Mouse (Mus musculus) embryo, embryonic 9.5 days (tissue): ENCODE results near the gene Gata1.
"Not testable (repeated sequence)": the region's sequence is repeated elsewhere in the genome, so short reads cannot be mapped to it uniquely, and the experiment has no call there.

Source experiments
- DNase-seq: peaks from one replicate; pipeline ENCODE4 v3.0.0-alpha.2; 2017; ENCODE audit errors: extremely low spot score

The Gata1 gene

DNA sequence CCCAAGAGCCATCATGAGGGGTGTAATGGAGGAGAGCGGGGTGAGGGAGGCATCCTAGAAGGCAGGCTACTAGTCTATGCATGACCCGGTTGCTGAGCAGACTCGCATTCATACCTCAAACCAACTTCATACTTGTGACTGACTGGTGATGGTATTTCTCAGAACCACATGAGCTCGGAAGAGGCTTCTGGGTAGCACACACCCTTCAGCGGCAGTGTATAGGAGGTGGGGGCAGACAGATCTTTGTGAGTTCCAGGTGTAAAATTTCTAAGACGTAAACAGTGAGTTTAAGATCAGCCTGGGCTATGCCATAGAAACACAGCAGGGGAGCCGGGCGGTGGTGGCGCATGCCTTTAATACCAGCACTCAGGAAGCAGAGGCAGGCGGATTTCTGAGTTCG, at the start of gene Gata1:
Gene Gata1 (minus strand): TSS at position 180 of the 400 bp plus-strand sequence.
- DNase-seq = no peak

DNA sequence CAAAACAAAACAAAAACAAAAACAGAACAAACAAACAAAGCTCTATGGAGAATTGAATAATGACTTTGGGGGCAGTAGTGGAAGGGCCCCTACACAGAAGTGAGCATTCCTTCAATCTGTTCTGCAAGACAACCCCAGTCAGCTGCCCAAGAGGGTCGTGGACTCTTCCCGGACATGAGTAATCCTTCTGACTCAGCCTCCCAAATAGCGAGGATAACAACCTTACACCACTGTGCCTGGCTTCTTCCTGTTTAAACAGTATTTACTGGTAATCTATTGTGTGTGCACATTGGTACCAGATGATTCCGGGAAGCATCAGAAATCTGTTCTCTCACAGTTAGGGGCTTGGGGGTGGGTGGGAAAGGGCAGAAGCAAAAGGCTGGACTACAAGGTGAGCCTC, 48.9 kb upstream of the Gata1 start:
- no peak for DNase-seq

DNA sequence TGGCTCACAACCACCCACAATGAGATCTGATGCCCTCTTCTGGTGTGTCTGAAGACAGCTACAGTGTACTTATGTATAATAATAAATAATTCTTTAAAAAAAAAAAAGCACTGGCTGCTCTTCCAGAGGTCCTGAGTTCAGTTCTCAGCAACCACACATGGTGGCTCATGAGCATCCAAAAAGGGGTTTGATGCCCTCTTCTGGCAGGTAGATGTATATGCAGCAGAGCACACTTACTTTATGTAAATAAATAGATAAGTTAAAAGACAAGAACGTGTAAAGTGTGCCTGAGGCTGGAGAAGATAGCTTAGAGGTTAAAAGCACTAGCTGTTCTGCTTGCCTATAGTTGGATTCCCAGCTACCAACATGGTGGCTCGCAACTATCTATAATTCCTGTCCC, 46.9 kb upstream of the Gata1 start:
- DNase-seq = no peak

DNA sequence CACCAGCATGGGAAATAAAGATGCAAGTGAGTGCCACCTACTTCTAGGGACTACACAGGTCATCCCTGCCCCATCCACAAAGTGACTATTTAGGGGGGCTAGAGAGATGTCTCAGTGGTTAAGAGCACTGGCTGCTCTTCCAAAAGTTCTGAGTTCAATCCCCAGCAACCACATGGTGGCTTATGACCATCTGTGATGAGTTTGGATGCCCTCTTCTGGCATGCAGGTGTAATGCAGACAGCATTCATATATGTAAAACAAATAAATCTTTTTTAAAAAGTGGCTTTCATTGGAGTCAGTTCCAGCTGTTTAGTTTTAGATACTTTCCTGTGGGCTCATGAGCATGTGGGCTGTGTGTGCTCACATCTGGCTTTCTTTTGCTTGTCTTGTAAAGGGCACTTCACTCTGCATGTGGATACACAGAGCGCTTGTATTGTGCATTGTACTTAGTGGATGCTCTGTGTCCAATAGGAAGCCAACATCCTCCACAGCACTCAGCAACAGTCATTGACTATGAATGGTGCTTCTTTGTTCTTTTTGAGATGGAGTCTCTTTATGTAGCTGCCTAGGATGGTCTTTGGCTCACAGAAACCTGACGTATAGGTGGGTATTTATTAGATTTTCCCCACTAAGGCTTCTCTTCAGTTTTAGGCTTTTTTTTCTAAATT, 42.4 kb upstream of the Gata1 start:
- no peak for DNase-seq

DNA sequence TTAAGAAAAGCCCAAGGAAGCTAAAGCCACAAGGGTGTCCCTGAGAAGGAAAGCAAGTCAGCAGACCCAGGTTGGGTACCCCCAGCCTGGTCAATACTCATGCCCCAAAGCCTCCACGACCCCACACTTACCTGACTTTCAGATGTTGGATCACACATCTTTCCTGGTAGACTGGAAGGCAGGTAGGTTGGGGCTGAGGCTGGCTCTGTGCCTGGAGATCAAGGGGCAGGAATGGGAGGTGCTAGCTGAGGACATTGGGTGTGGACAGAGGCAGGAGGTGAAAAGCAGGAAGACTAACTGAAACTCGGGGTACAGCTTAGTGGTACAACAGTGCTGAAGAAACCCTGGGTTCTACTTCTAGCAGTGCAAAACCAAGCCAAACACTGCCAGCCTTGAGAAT, 40.4 kb upstream of the Gata1 start, which contains the start of gene Glod5:
Gene Glod5 (minus strand): TSS at position 207 of the 400 bp plus-strand sequence.
- no peak for DNase-seq

DNA sequence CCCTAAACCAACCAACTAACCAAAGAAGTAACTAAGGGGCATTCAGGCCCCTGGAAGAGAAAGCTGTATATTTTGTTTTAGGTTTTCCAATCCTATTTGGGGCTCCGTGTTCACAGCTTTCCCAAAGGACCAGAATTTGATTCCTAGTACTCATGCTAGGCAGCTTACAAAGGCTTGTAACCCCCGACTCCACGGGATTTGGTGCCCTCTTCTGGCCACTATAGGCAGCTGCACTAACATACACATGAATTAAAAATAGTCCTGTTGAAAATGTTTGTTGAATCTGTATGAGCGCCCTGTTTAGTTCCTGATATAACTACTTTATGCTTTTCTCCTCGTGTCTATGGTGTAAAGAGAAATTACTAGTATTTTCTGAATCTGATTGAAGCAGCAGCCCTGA, 39.3 kb upstream of the Gata1 start:
- DNase-seq = no peak

DNA sequence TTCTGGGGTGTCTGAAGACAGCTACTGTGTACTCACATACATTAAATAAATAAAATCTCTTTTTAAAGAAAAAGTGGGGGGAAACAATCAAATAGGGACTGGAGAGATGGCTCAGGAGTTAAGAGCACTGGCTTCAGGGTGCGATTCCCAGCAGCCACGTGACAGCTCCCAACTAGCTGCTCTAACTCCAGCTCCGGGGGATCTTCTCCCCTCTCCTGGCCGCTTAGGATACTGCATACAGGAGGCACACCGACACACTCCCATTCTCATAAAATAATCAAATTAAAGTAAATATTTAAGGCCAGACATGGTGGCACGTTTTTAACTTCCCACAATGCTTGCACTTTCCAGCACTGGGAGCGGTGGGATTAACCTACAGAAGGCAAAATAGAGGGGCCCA, 37.8 kb upstream of the Gata1 start:
- DNase-seq = not testable (repeated sequence)

DNA sequence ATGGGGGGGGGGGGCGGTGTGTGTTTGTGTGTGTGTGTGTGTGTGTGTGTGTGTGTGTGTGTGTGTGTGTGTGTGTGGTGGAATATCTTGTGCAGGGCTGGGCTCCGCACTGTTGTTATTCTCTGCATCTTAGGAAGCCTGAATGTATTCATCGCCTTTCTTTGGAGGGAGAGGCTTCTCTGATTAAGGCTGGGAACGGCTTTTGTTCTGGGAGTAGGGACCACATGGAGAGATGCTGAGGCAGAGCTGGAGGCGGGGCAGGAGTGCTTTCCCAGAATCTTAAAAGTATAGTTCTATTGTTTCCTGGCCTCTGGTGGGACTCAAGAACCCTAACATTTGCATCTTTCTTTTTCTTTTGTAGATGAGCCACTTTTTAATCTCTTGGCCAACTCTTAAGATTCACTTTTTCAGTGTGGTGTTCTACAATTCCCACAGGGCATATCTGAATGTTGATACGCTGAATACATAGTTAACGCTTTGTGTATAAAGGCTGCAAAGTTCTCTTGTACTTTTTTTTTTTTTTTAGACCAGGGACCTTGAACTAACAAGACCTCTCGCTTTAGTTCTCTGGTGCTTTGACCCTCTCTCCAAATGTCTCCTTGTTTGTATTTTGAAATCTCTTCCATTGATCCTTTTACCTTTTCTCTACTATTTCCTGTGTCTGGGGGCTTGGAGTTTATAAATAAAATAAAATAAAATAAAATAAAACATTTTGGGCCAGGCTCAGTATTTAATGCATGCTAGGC, 35.9 kb upstream of the Gata1 start:
- no peak for DNase-seq

DNA sequence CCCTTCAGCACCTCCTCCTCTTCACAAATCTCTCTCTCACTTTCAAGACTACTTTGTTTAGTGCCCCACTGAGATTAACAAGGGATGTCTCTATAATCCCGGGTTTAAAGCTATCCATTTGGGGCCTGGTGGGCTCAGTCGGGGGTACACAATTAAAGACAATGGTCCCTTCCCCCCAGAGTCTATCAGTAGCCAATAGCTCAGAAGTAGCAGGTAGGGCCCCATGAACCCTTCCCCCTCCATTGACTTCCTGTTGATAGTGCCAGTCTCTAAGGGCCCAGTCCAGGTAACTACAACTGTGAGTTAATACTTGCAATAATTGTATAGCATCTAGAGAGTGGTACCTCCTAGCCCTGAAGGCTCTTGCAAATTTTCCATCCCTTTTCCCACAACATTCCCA, 35.3 kb upstream of the Gata1 start:
- no peak for DNase-seq

DNA sequence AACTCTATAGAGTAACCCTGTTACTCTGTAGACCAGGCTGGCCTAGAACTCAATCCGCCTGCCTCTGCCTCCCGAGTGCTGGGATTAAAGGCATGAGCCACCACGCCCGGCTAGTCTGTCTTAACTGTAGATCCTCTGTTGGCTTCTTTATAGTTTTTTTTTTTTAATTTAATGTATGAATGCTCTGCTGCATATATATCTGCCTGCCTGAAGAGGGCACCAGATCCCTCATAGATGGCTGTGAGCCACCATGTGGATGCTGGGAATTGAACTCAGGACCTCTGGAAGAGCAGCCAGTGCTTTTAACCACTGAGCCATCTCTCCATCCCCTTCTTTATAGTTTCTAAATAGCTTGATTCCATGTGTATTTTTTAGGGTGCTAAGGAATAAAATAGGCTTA, 31.5 kb upstream of the Gata1 start:
- DNase-seq = not testable (repeated sequence)

DNA sequence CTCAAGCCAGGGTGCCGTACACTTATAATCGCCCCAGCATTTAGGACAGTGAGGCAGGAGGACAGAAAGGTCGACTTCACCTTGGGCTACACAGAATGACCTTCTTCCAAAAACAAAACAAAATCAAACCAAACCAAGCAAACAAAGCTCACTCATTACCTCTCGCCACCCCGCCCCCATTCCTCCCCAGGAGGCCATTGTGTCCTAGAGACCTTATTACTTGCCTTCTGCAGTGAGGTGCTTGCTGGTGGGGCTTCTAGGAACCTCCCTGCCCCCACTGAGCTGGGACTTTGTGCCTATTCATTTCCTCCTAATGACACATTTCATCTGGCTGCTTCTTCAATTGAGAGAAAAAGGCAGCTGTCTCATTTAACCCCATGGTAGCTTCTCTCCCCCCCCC, 30.7 kb upstream of the Gata1 start:
- no peak for DNase-seq

DNA sequence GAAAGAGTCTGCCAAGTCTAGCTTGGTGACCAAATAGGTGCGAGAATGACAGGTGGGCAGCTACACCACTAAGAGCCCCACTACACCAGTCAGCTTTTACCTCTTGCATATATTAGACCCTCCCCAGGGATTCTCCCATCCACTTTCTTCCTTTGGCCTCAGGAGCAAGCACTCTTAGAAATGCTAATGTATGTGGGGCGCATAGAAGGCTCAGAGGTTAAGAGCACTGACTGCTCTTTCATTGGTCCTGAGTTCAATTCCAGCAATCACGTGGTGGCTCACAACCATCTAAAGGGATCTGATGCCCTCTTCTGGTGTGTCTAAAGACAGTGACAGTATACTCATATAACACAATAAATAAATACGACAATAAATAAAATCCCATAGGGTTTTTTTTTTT, 25.1 kb upstream of the Gata1 start:
- no peak for DNase-seq

DNA sequence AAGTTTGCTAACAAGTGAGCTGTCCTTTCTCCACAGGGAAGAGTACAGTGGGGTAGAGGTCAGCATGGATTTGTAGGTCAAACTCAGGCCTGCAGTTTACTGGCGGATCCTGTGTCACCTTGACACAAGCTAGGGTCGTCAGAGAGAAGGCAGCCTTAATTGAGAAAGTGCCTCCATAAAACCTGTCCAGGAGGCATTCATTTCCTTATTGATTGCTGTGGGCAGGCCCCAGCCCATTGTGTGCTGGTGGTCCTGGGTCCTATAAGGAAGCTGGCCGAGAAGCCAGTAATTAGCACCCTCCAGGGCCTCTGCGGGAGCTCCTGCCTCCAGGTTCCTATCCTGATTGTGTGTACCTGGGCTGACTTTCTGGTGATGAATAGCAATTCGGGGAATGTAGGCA, 24.1 kb upstream of the Gata1 start:
- no peak for DNase-seq

DNA sequence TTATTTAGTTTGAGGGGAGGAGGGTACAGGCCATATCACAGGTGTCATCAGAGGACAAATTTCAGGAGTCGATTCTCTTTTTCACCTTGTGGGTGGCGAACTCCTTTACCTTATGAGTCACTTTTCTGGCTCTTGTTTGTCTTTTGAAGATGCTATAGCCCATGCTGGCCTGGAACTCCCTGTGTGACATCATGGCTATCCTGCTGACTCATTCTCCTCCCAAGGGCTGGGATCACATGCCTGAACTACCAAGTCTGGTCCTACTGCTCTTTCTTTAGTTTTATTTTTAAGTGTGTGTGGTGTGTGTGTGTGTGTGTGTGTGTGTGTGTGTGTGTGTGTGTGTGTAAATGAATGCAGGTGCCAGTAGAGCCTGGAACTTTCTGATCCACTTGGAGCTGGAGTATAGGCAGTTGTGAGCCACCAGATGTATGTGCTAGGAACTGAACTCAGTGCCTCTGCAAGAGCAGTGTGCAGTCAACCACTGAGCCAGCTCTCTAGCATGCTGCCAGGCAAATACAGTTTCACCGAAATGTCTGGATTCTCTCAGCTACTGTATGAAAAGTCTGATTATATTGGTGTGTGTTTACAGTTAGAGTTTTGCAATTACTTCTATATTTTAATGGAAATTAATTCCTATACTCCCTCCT, 22.8 kb upstream of the Gata1 start:
- no peak for DNase-seq

DNA sequence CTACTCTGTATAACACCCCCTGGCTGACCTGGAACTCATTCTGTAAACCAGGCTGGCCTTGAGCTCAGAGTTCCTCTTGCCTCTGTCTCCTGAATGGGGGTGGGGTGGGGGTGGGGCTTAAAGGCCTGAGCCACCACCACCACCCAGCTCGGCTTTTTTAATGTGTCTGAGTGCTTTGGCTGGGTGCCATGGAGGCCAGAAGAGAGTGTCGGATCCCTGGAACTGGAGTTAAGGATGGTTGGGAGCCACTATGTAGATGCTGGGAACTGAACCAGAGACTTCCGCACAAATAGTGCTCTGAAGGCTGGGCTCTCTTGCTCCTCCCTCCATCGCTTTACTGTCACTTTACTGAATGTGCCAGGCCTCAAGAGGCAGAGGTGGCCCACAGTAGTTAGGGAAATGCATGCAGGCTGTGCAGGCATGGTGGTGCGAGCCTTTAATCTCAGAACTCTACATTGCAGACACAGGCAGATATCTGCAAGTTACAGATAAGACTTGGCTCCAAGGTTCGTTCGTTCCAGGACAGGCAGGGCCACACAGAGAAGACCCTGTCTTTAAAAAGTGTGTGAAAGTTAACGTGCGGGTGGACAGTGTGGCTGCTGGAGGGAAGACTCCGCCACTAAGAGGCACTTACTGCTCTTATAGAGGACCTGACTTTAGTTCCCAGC, 15.3 kb upstream of the Gata1 start:
- no peak for DNase-seq

DNA sequence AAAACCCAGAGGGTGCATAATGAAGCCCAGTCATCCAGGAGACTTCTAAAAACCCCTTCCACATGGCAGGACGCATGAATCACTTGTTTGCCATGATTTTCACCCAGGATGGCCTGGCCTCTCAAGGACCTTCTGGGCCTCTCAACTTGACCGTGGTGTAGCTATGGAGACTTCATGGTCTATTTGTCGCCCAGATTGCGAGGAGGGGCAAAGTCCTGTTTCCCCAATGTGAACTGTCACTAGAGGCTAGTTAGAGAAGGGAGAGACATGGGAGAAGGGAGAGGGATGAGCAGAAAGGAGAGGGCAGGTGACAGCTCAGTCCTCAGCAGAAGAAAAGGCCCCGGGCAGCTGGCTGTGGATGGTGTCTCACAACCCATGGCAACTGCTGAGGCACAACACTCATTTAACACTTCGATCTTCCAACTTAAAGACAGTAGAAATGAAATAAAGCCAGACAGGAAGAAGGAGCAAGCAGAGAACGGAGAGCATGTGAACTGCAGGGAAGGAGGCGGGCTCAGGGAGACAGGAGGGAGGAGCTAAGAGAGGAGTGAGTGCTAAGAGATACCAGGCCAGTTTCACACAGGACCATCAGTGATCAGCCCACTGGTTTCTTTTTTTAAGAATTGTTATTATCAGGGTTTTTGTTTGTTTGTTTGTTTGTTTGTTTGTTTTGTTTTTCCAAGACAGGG, 14.7 kb upstream of the Gata1 start:
- DNase-seq = no peak

DNA sequence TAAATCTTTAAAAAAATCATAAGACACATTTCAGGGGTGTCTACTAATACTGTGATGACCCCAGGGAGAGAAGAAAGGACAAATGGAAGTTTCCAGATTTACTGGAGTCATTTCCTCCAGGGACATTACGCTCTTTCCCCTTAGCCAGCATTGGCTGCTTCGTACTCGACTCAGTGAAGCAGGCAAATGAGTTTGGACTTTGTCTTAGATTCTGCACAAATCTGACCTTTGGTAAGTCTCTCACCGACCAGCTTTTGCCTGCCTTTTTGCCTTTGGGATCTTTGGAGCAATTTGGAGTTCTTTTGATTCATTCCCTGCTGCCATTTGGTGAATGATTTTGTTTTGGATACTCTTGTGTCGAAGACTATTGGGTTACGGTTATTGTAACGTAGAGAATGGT, 3.5 kb upstream of the Gata1 start:
- no peak for DNase-seq

DNA sequence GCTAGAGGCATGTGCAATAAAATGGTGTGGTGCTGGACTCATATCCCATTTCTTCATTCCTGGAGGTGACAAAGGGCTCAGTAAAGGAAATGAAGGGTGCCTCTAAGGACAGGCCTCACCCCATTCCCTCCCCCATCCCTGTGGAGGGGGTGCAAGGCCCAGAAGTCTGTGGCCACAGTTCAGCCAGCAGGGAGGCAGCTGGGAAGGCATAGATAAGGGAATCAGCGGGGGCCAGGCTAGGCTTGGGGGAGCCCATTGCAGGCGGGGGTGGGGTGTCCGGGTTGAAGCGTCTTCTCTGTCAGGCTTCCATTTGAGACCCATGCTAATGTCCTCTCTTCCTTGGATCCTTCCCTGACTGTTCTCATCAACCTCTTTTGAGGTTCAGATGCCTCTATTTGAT, 6.6 kb downstream of the Gata1 start:
- DNase-seq = no peak

DNA sequence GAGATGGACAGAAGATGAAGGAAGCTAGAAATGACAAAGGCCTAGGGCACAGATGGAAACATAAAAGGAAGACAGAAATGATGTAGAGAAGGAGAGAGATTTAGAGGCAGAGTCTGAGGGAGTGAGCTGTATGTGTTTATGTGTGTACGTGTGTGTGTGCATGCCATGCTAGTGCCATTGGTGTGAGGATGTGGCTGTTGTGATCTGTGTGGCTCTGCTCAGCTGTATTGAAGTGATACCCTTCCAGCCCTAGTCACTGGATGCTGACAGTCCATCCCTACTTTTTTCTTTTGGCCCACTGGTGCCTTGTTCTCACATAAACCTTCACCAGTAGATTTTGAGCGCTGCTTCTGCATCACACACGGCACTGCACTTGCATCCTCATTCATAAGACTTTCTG, 9.0 kb downstream of the Gata1 start:
- no peak for DNase-seq

DNA sequence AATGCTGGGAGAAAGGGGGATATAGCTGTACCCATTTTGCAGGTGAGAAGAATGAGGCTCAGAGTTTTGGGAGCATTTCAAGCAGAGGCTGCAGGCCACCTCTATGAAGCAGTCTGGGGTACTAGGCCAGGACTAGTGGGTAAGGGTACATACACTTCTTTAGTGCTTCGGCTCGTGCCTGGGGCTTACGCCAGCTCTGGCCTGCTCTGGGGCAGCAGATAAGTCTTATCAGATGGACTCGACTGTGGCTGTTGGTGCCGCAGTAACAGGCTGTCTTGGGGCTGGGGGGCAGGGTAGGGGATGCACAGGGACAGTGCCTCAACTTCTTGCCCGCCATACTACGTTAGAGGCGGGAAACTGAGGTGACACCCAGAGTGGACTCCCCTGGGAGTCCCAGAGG, 9.6 kb downstream of the Gata1 start:
- DNase-seq = no peak

DNA sequence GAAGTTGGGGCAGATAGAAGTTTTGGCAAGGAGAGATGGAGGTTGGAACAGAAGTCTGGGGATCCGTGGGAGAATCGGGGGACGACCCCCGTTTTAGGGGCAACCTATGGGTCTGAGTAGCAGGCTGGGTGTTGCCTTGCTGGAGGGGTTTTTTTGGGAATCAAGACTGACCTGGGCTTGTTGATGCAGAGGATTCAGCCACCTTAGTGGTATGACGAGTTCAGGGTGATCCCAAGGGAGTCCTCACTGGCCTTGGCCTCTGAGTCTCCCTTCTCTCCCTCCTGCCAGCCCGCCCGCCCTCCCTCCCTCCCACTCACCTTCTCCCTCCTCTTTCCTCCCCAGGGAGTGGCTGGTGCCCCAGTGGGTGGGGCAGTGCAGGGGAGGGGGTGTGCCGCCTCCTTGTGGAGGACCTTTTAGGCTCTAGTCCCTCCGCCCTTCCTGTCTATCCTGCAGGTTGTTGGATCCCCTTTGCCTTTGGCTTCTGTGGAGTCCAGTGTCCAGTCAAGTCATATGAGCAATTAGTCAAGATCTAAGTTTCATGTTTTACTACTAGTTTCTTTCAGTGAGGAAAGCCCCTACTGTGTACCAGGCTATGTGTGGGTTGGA, 10.2 kb downstream of the Gata1 start:
- DNase-seq = no peak

DNA sequence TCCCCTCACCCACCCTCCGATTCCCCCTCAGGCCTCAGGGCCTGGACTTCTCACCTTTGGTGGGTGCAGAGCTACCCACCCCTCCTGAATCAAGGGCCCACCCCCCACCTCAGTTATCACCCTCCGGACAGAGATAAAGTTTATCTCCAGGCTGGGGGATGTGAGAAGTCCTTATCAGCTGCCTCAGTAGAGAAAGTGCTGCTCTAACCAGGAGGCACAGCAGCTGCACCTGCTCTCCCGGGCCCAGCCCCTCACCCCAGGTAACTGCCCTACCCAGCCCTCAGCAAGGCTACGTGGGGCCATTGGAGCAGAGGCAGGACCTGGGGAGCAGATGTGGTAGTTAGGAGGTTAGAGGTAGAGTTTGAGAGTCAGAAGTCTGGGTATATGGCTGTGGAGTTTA, 11.7 kb downstream of the Gata1 start:
- DNase-seq = no peak
